Mouse (Mus musculus): ENCODE results near the gene Zbtb8b. TPM values are rescaled to one million over a fixed set of nuclear protein-coding genes. Genes with fewer than 3 reads are reported as not detected.

Zbtb8b gene
- total RNA-seq, 4 experiments from 2014 or later: 4.6 to 5.2 (median 4.8) TPM

DNA sequence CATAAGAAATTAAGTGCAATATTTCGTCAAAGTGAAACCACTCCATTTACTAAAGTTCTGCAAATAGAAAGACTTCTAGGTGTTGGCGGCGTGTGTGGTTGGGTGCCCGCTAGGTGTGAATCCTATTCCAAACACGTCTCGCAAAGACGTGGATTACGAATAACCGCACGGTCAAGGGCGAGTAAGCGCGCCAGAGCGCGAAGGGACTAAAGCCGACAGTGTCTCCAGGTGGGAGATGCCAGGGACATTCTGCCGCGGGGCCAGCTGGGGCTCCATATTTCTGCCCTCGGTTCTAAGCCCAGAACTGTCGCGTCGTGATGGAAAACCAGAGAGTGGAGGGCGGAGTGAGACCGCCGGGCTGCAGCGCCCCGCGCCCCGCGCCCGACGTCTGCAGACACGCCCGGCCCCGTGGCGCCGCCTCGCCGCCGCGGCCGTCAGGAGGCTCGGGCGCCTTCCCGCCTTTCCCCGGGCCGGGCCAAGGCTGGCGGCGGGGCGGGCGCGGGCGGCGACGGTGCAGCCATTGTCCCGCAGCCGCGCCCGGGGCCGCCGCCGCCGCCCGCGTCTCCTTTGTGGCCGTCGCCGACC lies 63.6 kb downstream of the Zbtb8b start:
- DNase-seq (ENCODE audit: low spot score in 2 of 2): peak; percentile 16 to 45

DNA sequence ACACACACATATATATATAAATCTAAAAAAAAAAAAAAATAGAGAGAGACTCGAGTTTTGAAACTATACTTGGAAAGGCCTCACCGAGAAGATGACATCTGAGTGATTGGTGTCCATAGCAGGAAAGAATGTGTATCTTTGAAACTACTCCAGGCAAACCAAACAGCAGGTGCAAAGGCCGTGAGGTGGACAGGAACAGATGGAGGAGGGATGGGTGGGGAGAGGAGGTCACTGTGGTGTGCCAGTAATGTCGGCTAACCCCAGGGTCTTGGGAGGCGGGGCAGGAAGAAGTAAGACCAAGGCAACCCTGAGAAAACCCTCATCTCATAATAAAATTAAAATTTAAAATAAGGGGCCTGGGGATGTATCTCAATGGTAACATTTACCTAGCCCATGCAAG lies 64.8 kb downstream of the Zbtb8b start:
- DNase-seq (ENCODE audit: low spot score in 2 of 2): no peak

Other genes with a start within 250 kb of the Zbtb8b start
- gene C77080, start 179.4 kb downstream of the Zbtb8b start, total RNA-seq (2022): 10 to 100 TPM; 15.2 to 22.8 (median 18.4) TPM
- 1 to 10 TPM; 1.6 to 2.7 (median 2.3) TPM for gene Sync, start 153.2 kb downstream of the Zbtb8b start, total RNA-seq (2022)
- gene Rbbp4, start 105.5 kb downstream of the Zbtb8b start, total RNA-seq (2022): 100 to 1,000 TPM; 123 to 128 (median 127) TPM
- 10 to 100 TPM; 28.6 to 40.7 (median 32.0) TPM for gene Zbtb8os, start 105.2 kb downstream of the Zbtb8b start, total RNA-seq (2022)
- gene Zbtb8a, start 62.7 kb downstream of the Zbtb8b start, total RNA-seq (2022): 1 to 10 TPM; 4.6 to 7.3 (median 5.2) TPM
- 10 to 100 TPM; 54.0 to 70.8 (median 55.5) TPM for gene Bsdc1, start 20.7 kb upstream of the Zbtb8b start, total RNA-seq (2022)
- under 1 TPM; 0.38 to 0.60 (median 0.46) TPM for gene Tssk3, start 50.2 kb upstream of the Zbtb8b start, total RNA-seq (2022)
- not detected for gene Fam229a, start 50.3 kb upstream of the Zbtb8b start, total RNA-seq (2022)
- gene Marcksl1, start 72.7 kb upstream of the Zbtb8b start, total RNA-seq (2022): 10 to 100 TPM; 37.4 to 69.7 (median 61.1) TPM
- 10 to 100 TPM; 22.3 to 28.6 (median 25.9) TPM for gene Hdac1, start 101.9 kb upstream of the Zbtb8b start, total RNA-seq (2022)
- 1 to 10 TPM; 2.3 to 4.5 (median 3.8) TPM for gene Lck, start 132.8 kb upstream of the Zbtb8b start, total RNA-seq (2022)
- gene Fam167b, start 137.7 kb upstream of the Zbtb8b start, total RNA-seq (2022): 1 to 10 TPM in 3 of 4 experiments, not detected in 1; 1.0 to 1.4 (median 1.1) TPM
- gene Eif3i, start 159.8 kb upstream of the Zbtb8b start, total RNA-seq (2022): 100 to 1,000 TPM; 120 to 131 (median 124) TPM
- 10 to 100 TPM; 86.5 to 90.9 (median 89.3) TPM for gene Tmem234, start 159.8 kb upstream of the Zbtb8b start, total RNA-seq (2022)
- gene Dcdc2b, start 173.4 kb upstream of the Zbtb8b start, total RNA-seq (2022): 1 to 10 TPM; 2.2 to 4.9 (median 3.9) TPM
- gene Iqcc, start 178.2 kb upstream of the Zbtb8b start, total RNA-seq (2022): 10 to 100 TPM; 25.7 to 38.1 (median 32.2) TPM
- 10 to 100 TPM; 46.9 to 51.5 (median 49.4) TPM for gene Ccdc28b, start 183.1 kb upstream of the Zbtb8b start, total RNA-seq (2022)
- 10 to 100 TPM; 31.6 to 42.4 (median 37.2) TPM for gene Txlna, start 200.2 kb upstream of the Zbtb8b start, total RNA-seq (2022)
- gene Kpna6, start 231.9 kb upstream of the Zbtb8b start, total RNA-seq (2022): 10 to 100 TPM; 86.1 to 96.3 (median 94.1) TPM

All from left cerebral cortex, adult 8-10 months (tissue).